Mouse (Mus musculus) cortical plate, adult 2 months (tissue): ENCODE measurements around the gene Cxadr.

Source experiments
- CTCF ChIP-seq: fragments of 200-500 bp; IDR thresholded peaks from 2 replicates; pipeline ENCODE4 v1.5.1; 2011; ENCODE audit warnings: mild to moderate bottlenecking, control low read depth, low read length; ENCODE audit not compliant: insufficient read depth; ENCODE audit errors: extremely low read depth
- POLR2A ChIP-seq: fragments of 200-500 bp; IDR thresholded peaks from 2 replicates; pipeline ENCODE4 v1.6.1; 2011; ENCODE audit warnings: mild to moderate bottlenecking, low read length, control low read depth; ENCODE audit not compliant: insufficient read depth; ENCODE audit errors: extremely low read depth

DNA sequence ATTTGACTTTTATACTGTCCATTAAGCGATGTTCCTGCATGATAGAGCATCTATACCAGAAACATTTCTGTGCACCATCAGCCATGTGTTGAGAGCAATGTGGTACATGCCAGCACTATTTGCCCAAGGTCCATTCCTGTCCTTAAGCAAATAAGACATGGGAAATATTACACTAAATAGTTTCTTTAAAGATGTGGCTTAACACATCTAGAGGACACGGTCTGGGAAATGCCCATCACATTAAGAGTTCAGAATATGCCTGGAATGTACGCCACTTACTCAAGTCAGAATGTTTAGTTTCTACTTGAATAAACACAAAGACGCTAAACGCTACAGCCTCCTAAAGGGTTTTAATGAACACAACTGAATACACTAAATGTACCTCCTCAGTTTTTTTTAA is 18.1 kb upstream of the Cxadr start:
- TF ChIP-seq CTCF (no peak), POLR2A (no peak)
